Mouse (Mus musculus): ENCODE measurements at regions not wholly inside any gene's neighbourhood (a gene's known extent, or its start where the extent isn't known, plus 50 kb on each side); places are given as distances from the start of the nearest gene placed in this dataset.

- TF ChIP-seq CTCF (IDR thresholded peaks at IDR 0.05; ENCODE audit: low read depth, low read length) (no peak), POLR2A (IDR thresholded peaks at IDR 0.05; ENCODE audit: insufficient read depth, low read length) (no peak), EP300 (IDR thresholded peaks at IDR 0.05; ENCODE audit: insufficient read depth, low read depth, low read length) (no peak)
These were observed 114.5 kb downstream of the Slc4a3 start for GRCm38 (mm10) chr1:75660336-75661100.
